Mouse (Mus musculus): ENCODE results near the gene Gm28043.

GRCm38 (mm10) chr17:29615616-29616015, 940 bp downstream of the Gm28043 start:
- TF ChIP-seq CTCF (IDR thresholded peaks at IDR 0.05) = no peak
- TF ChIP-seq EP300 (IDR thresholded peaks at IDR 0.05) = no peak

All from lung, postnatal 0 days (tissue).